Mouse (Mus musculus) splenic B cell, adult 2 months (primary cell): Measurements from ENCODE around the gene Rab13.

Source experiments
- DNase-seq: peaks from one replicate; pipeline ENCODE4 v3.0.0-alpha.2; 2011; ENCODE audit warnings: low read depth, low spot score
- H3K27me3 ChIP-seq: 2 replicates; pipeline ENCODE4 v1.6.1; 2012; ENCODE audit warnings: mild to moderate bottlenecking, low read length, moderate library complexity, mixed read lengths; ENCODE audit not compliant: control insufficient read depth, poor library complexity, insufficient read depth, severe bottlenecking
- H3K36me3 ChIP-seq: 2 replicates; pipeline ENCODE4 v1.6.1; 2012; ENCODE audit warnings: mild to moderate bottlenecking, low read length, moderate library complexity, mixed read lengths; ENCODE audit not compliant: control insufficient read depth, poor library complexity, insufficient read depth, severe bottlenecking

Gene Rab13

GRCm38 (mm10) chr3:90263121-90263771, 49.8 kb downstream of the Rab13 start:
- no peak for DNase-seq
- Histone ChIP-seq H3K27me3 (no peaks in the 10 kb centered on the region), H3K36me3 (peaks cover 22% of the 10 kb centered on the region)

- no peaks in the 10 kb centered on the region for H3K27me3 ChIP-seq
- H3K36me3 ChIP-seq: peaks cover 27% of the 10 kb centered on the region
- peak; percentile 93 for DNase-seq
Measured at GRCm38 (mm10) chr3:90264687-90265033, 51.2 kb downstream of the Rab13 start.

GRCm38 (mm10) chr3:90265034-90265931, 51.8 kb downstream of the Rab13 start, which contains the start of gene Dennd4b:
Gene Dennd4b, plus strand, starts transcription at chr3:90265185.
- Histone ChIP-seq H3K27me3 (no peaks in the 10 kb centered on the region), H3K36me3 (peaks cover 28% of the 10 kb centered on the region)
- peak; percentile 98 for DNase-seq

GRCm38 (mm10) chr3:90265932-90266741, 52.6 kb downstream of the Rab13 start:
- DNase-seq: peak; percentile 88
- no peaks in the 10 kb centered on the region for H3K27me3 ChIP-seq

GRCm38 (mm10) chr3:90266901-90267775, 53.6 kb downstream of the Rab13 start:
- Histone ChIP-seq H3K27me3 (no peaks in the 10 kb centered on the region), H3K36me3 (peaks cover 29% of the 10 kb centered on the region)
- DNase-seq: peak; percentile 24

More at GRCm38 (mm10) chr3:90265932-90266741, 52.6 kb downstream of the Rab13 start:
- peaks cover 27% of the 10 kb centered on the region for H3K36me3 ChIP-seq

- DNase-seq: no peak
- Histone ChIP-seq H3K36me3 (peaks cover 32% of the 10 kb centered on the region), H3K27me3 (no peaks in the 10 kb centered on the region)
Measured at GRCm38 (mm10) chr3:90268190-90268589, 54.7 kb downstream of the Rab13 start.

GRCm38 (mm10) chr3:90268971-90269370, 55.5 kb downstream of the Rab13 start:
- no peak for DNase-seq
- H3K36me3 ChIP-seq: peaks cover 34% of the 10 kb centered on the region
- no peaks in the 10 kb centered on the region for H3K27me3 ChIP-seq

- Histone ChIP-seq H3K36me3 (peaks cover 34% of the 10 kb centered on the region), H3K27me3 (no peaks in the 10 kb centered on the region)
- DNase-seq: no peak
Measured at GRCm38 (mm10) chr3:90270784-90271183, 57.3 kb downstream of the Rab13 start.

GRCm38 (mm10) chr3:90272170-90272569, 58.7 kb downstream of the Rab13 start:
- no peak for DNase-seq

GRCm38 (mm10) chr3:90273855-90274254, 60.4 kb downstream of the Rab13 start:
- Histone ChIP-seq H3K36me3 (peaks cover 45% of the 10 kb centered on the region), H3K27me3 (no peaks in the 10 kb centered on the region)
- DNase-seq: no peak

More at GRCm38 (mm10) chr3:90272170-90272569, 58.7 kb downstream of the Rab13 start:
- no peaks in the 10 kb centered on the region for H3K27me3 ChIP-seq
- peaks cover 45% of the 10 kb centered on the region for H3K36me3 ChIP-seq

GRCm38 (mm10) chr3:90275286-90275685, 61.8 kb downstream of the Rab13 start:
- Histone ChIP-seq H3K36me3 (peaks cover 48% of the 10 kb centered on the region), H3K27me3 (no peaks in the 10 kb centered on the region)
- DNase-seq: no peak
